Mouse (Mus musculus): Measurements from ENCODE around the gene Npepps.

Npepps gene

DNA sequence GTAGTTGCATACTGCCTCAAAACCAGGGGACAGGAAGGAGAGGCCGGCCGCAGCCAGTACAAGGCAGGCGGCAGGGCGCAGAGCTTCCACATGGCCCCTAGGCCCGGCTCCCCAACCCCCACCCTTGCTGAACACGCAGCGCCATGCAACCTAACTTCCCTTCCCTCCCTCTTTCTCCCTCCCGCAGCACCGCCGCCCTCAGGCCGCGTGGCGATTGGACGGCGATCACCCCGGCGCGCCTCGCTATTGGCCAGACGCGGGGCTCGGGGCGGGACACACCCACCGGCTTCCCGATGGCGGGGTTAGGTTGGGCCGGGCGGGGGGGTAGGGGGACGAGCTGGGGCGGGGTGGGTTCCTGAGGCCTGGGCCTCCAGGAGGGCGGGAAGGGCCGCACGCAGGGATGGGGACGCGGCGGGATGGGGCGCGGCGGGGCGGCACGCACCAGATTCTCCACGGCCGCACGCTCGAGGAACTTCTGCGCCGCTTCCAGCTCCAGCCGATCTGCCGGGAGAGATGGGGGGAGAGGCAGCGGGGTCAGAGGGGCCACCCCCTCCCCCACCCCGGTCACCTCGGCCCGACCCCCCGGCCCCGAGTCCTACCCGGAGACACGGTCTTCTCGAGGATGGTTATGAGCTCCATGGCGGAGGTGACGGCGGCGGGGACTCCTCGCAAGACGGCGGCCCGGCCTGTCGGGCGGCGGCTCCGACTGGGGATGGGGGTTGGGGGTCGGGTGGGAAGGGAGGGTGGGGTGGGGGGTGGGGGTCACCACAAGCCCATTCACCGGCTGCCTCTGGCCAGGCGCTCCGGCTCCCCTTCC, 93.3 kb downstream of the Npepps start:
- peak; percentile 91 for DNase-seq (ENCODE audit: low read depth, low spot score)

DNA sequence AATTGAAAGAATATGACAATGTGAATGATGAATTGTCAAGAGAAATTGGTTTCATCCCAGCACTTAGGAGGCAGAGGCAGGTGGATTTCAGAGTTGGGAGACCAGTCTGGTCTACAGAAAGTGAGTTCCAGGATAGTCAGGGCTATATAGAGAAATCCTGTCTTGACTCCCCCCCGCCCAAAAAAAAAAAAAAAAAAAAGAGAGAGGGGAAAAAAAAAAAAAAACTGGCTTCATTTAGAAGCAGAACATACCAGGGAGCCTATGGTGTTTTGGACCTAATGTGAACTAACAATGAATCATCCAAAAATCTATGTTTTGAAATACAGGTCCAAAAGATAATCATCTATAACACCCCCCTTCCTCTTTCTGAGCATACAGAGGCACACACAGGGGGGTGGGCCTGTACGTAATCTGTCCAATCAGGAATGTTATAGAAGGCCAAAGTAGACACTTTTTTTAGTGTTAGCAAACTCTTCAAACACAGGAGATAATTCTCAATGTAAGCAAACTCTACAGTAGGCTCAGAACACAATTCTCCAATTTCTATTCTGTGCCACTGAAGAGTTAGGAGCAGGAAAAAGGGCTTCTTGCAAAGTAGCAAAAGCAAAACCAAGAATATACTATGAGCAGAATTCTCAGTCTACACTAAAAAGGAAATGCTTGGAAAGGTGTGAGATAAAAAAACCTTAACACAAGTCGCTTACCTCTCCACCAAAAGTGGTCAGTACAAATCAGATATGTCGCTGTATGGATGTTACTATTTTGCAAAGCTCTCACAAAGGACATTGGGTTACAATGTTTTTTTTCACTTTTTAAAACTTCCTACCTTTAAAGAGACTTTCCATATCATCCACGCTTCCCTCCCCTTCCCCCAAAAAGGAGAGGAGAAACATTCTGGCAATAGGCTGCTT, 94.5 kb downstream of the Npepps start:
- DNase-seq (ENCODE audit: low read depth, low spot score), result no peak

DNA sequence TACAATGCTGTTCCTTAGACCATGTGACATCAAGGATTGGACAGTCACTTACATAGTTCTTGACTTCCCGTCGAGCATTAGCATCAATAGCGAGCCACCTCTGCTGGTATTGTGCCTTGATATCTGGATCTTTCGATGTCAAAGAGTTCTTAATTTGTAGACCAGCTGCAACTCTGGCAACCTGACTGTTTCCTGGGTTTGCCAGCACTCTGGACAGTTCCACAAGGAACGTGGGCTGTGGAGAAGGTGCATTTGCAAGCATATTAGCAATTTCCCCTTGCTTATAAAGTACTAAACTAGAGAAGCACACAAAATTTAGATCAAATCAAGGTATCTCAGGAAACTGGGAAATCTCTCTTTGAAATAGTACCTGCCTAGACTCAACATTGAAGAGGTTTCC, 95.6 kb downstream of the Npepps start:
- DNase-seq (ENCODE audit: low read depth, low spot score), result no peak

DNA sequence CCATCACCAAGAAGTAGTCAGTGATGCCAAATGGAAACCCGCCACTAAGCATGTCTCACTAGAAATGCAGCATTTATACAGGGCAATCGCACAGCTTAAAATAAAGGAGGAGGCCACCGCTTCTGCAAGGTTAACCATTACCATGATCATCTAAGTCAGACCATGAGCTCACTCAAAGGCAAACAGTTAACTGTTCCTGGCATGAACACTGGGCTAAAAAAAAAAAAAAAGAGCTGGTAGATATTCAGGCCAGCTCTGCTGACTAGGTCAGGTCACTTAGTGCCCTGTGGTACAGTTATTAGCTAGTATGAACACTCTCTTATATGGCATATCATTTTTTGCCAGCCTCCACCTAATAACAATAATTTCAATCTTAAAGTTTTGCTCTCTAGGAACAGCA, 98.0 kb downstream of the Npepps start:
- DNase-seq (ENCODE audit: low read depth, low spot score), result no peak

DNA sequence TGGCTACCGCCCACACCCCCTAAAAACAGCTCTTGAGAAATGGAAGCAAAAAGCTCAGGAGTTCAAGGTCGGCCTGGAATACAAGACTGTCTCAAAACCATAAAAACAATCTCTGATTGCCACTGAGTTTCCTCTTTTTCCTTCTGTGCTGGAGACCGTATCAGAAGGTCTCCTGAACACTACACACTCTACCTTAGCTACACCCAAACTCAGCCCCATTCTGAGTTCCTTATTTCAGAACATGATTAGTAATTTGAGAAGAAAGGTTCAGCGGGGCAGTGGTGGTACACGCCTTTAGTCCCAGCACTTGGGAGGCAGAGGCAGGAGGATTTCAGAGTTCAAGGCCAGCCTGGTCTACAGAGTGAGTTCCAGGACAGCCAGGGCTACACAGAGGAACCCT, 99.4 kb downstream of the Npepps start:
- no peak for DNase-seq (ENCODE audit: low read depth, low spot score)

DNA sequence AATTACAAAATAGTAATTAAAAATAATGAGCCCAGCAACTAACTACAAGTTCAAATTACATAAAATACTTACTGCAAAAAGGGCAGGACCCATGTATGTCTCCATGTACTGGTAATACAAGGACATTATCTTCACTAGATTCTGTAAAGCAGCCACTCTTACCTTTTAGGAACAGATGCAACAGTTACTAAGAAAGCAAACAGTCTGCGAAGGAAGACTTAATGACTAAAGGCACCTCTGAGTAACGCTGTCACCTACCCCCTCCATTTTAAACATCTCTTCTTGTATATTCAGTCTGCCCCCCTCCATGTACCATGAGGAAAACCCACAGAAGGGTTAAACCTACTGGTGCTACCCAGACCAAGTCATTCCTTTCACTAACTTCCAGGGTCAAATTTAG, 102.2 kb downstream of the Npepps start:
- no peak for DNase-seq (ENCODE audit: low read depth, low spot score)

DNA sequence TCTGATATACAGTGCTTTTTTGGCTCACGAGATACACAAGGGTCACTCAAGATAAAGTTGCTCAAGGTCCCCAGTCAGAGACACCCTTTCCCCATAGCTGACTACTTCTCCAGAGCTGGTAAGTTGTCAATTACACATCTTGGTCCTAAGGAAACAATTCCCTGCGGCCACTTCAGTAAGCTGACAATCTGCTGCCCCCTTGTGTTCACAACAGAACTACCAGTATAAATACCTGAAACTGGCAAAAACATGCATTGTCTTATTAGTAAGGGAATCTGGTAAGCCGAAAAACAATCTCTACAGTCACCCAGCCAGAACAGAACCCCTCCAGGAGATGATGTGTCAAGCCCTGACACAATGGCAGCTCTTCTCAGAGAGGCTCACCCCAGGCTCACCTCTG, 103.6 kb downstream of the Npepps start:
- DNase-seq (ENCODE audit: low read depth, low spot score), result no peak

DNA sequence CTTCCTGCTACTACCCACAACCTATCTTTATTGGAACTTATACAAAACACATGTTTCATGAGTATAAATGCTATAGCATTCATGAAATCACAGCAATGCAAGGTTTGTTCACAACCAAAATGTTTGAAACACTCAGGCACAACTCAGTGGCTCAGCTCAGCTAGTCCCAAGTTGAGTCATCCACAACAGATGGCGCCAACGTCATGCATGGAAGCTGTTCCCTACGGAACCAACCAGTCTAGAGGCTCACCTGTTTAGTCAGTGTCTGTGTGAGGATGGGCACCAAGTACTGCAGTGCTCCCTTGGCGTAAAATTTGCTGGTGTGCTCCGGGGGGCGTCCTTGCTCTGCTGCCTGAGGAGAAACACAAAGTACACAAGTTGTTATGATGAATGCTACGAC, 104.9 kb downstream of the Npepps start:
- no peak for DNase-seq (ENCODE audit: low read depth, low spot score)

DNA sequence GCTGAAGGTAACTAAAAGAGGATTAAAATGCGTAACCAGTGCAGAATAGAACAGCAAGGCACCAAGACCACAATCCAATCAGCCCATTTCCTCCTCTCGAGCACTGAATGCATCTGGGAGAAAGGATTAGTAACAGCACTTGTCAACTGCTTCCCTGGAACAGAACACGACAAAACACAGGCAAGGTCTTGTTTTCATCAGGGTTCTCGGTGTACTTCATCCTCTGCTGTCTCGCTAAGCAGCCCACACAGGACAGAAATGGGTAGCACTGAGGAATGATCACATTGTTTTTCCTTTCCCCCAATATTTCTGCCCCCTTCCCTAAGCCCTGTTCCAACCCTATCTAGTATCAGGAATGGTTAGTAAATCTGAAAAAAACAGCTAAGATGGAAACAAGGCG, 120.1 kb downstream of the Npepps start:
- no peak for DNase-seq (ENCODE audit: low read depth, low spot score)

DNA sequence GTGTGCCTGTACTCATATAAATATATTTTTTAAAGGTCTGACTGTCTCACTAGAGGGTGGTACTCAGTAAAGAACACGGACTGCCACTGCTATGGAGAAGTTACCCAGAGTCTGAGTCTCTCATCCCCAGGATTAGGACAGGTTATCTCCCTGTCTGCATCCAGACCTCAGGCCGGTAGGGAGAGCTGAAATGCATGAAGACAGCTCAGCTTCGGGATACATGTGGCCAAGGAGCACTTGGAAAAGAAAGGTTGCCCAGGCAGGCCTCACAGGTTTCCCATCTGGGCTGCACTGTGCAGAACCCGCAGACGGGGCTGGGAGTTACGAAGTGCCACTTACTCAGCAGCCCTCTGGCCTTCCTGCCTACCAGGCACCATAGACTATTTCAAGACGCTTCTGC, 123.4 kb downstream of the Npepps start:
- no peak for DNase-seq (ENCODE audit: low read depth, low spot score)
